Comparison of ENCODE assay signal across 8 mouse cellular contexts in the genomic region with DNA sequence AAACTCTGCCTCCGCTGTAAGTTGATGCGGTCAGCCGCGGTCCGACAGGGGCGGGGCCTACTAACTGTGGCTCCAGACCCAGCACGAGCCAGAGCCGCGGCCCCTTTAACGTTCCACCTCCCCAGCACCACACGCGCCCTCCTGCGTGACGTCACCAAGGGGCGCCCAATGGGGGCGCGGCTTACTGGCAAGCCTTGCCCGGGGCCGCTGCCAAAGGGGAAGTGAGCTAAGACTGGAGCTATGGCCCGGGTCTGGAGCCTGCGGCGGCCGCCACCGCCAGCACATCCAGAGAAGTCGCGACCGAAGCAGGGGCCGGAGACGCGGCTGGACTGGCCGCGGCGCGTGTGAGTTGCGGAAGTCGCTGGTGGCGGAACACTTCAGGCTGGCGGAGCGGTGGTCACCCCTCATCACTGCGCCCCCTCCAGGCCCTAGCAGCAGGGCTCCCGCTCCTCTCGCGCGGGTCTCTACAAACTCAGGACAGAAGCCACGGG. TPM values are rescaled to one million over a fixed set of nuclear protein-coding genes. Genes with fewer than 3 reads are reported as not detected.
DNase-seq lines count a peak whose midpoint lies in the region; ATAC-seq and TF ChIP-seq lines count a peak whose summit lies in the region.

A gene (plus strand): TSS at position 194 of the 491 bp plus-strand sequence.

- peak within 1 kb of the TSS; percentile 86 to 95 for H3K4me3 ChIP-seq in MEL (ENCODE audit: control insufficient read depth in 1 of 2, insufficient read depth in 1 of 2, low read depth in 2 of 2, low read length in 2 of 2)
- peak within 1 kb of the TSS; percentile 94 for H3K4me3 ChIP-seq in cerebellum, adult 2 months (replicated peaks; ENCODE audit: insufficient read depth, low read depth, low read length)
- peak within 1 kb of the TSS; percentile 74 for H3K4me3 ChIP-seq in forebrain, postnatal 0 days (ENCODE audit: low read depth, low read length)
- peak within 1 kb of the TSS; percentile 80 for H3K4me3 ChIP-seq in lung, embryonic 15.5 days

- peak in 1 of 2 experiments; percentile 48; a peak in 2 of 4 replicates for TF ChIP-seq EP300 in MEL (IDR thresholded peaks at IDR 0.05; ENCODE audit: low read depth in 1 of 2, low read length in 2 of 2)

- DNase-seq in MEL (ENCODE audit: low read depth, low spot score), result peak; percentile 98
- peak; percentile 98 to 99 for DNase-seq in cerebellum, adult 2 months
- peak; percentile 98 for DNase-seq in forebrain, postnatal 0 days
- DNase-seq in heart, postnatal 4 days, result peak; percentile 99
- DNase-seq in layer of hippocampus, adult 8-10 months (ENCODE audit: low spot score in 2 of 2), result peak; percentile 95 to 97
- peak; percentile 96 for DNase-seq in ovary, adult 18-20 months (ENCODE audit: low spot score)
- peak; percentile 95 for DNase-seq in thymus, postnatal 0 days (ENCODE audit: low spot score)

- TF ChIP-seq POLR2A in MEL (IDR thresholded peaks at IDR 0.05; ENCODE audit: control insufficient read depth in 1 of 2, insufficient read depth in 1 of 2, low read depth in 1 of 2, low read length in 2 of 2, poor library complexity in 1 of 2), result peak; percentile 82 to 85
- peak; percentile 48; the same call in 1 of the 2 replicates for TF ChIP-seq POLR2A in cerebellum, adult 2 months (IDR thresholded peaks at IDR 0.05; ENCODE audit: borderline replicate concordance, insufficient read depth, low read length)

- H3K4me1 ChIP-seq in MEL (ENCODE audit: control insufficient read depth in 1 of 2, insufficient read depth in 2 of 2, low read length in 2 of 2), result peaks cover 11 to 37% of the 10 kb centered on the region in 2 experiments
- 0 out of 2 replicates have a peak, but pooled peaks cover 5% of the 10 kb centered on the region for H3K4me1 ChIP-seq in cerebellum, adult 2 months (ENCODE audit: control insufficient read depth, insufficient read depth, low read length)
- peaks cover 10% of the 10 kb centered on the region for H3K4me1 ChIP-seq in forebrain, postnatal 0 days (ENCODE audit: insufficient read depth)
- H3K4me1 ChIP-seq in lung, embryonic 15.5 days, result peaks cover 22% of the 10 kb centered on the region

- peak within 1 kb of the TSS; percentile 51 for H3K4me2 ChIP-seq in forebrain, postnatal 0 days (ENCODE audit: low read depth)
- peak within 1 kb of the TSS; percentile 63 for H3K4me2 ChIP-seq in lung, embryonic 15.5 days

- peaks cover 14% of the 10 kb centered on the region for H3K79me2 ChIP-seq in MEL (ENCODE audit: control insufficient read depth, insufficient read depth, low read length, poor library complexity)

- H3K9ac ChIP-seq in MEL (ENCODE audit: control insufficient read depth, low read depth, low read length, poor library complexity, severe bottlenecking), result peak within 1 kb of the TSS; percentile 90
- peak within 1 kb of the TSS; percentile 62 for H3K9ac ChIP-seq in forebrain, postnatal 0 days
- peak within 1 kb of the TSS; percentile 84 for H3K9ac ChIP-seq in lung, embryonic 15.5 days

- peak within 1 kb of the TSS; percentile 59 for H3K27ac ChIP-seq in MEL (ENCODE audit: control insufficient read depth, low read depth, low read length)
- H3K27ac ChIP-seq in cerebellum, adult 2 months (ENCODE audit: insufficient read depth, low read length), result peak within 1 kb of the TSS; percentile 81
- peak within 1 kb of the TSS; percentile 72 for H3K27ac ChIP-seq in forebrain, postnatal 0 days (ENCODE audit: low read depth, low read length)
- H3K27ac ChIP-seq in lung, embryonic 15.5 days, result peak within 1 kb of the TSS; percentile 93

- TF ChIP-seq CTCF in MEL (IDR thresholded peaks at IDR 0.05 in 2 of 3, conservative IDR thresholded peaks at IDR 0.05 in 1 of 3; ENCODE audit: control insufficient read depth in 1 of 3, insufficient read depth in 1 of 3, low read depth in 2 of 3, low read length in 3 of 3, poor library complexity in 1 of 3, severe bottlenecking in 1 of 3), result peak; percentile 7 to 52 (median 20); a peak in 3 of 6 replicates
- 0 out of 2 replicates have a peak, but pooled peaks have one; percentile 4 for TF ChIP-seq CTCF in cerebellum, adult 2 months (IDR thresholded peaks at IDR 0.05; ENCODE audit: borderline replicate concordance, insufficient read depth, low read depth, low read length)
- peak; percentile 69 for TF ChIP-seq CTCF in forebrain, postnatal 0 days (IDR thresholded peaks at IDR 0.05; ENCODE audit: low read depth)

- peaks cover 0 to 41% of the 10 kb centered on the region in 2 experiments; a peak in 3 of 4 replicates for H3K36me3 ChIP-seq in MEL (ENCODE audit: control insufficient read depth in 1 of 2, insufficient read depth in 2 of 2, low read length in 2 of 2)
- peaks cover 16% of the 10 kb centered on the region for H3K36me3 ChIP-seq in forebrain, postnatal 0 days (ENCODE audit: insufficient read depth)
- H3K36me3 ChIP-seq in lung, embryonic 15.5 days, result peaks cover 14% of the 10 kb centered on the region

- under 1% methylated on average over 45 of the region's 45 CpGs for WGBS in cerebellum, adult 2 months
- 1% methylated on average over 44 of the region's 45 CpGs for WGBS in forebrain, postnatal 0 days
- WGBS in lung, embryonic 15.5 days, result under 1% methylated on average over 39 of the region's 45 CpGs

- H3K9me3 ChIP-seq in MEL (replicated peaks; ENCODE audit: insufficient read depth, low read length), result no peaks in the 10 kb centered on the region
- no peaks in the 10 kb centered on the region for H3K9me3 ChIP-seq in forebrain, postnatal 0 days (ENCODE audit: low read length)
- no peaks in the 10 kb centered on the region for H3K9me3 ChIP-seq in lung, embryonic 15.5 days

- H3K27me3 ChIP-seq in MEL (ENCODE audit: control insufficient read depth in 1 of 2, insufficient read depth in 2 of 2, low read length in 2 of 2), result no peaks in the 10 kb centered on the region
- no peaks in the 10 kb centered on the region for H3K27me3 ChIP-seq in cerebellum, adult 2 months (ENCODE audit: control insufficient read depth, insufficient read depth, low read length)
- H3K27me3 ChIP-seq in forebrain, postnatal 0 days (ENCODE audit: insufficient read depth, low read length), result no peaks in the 10 kb centered on the region
- H3K27me3 ChIP-seq in lung, embryonic 15.5 days, result no peaks in the 10 kb centered on the region

- ATAC-seq in forebrain, postnatal 0 days, result peak; percentile 99
- ATAC-seq in lung, embryonic 15.5 days (ENCODE audit: borderline replicate concordance, extremely low read depth, low FRiP score, low TSS enrichment), result peak; percentile 100

- TF ChIP-seq RAD21 in MEL (IDR thresholded peaks at IDR 0.05; ENCODE audit: low read depth, low read length), result no peak

TF ChIP-seq in MEL, 35 proteins besides CTCF, POLR2A, EP300 and RAD21 (continues in another document):
- TF ChIP-seq NRF1 (IDR thresholded peaks at IDR 0.05; ENCODE audit: insufficient read depth, low read depth, low read length, poor library complexity, severe bottlenecking) (peak; percentile 27; the same call in 1 of the 2 replicates), SIN3A (IDR thresholded peaks at IDR 0.05; ENCODE audit: low read length) (peak; percentile 99), MEF2A (IDR thresholded peaks at IDR 0.05; ENCODE audit: extremely low read depth, insufficient replicate concordance, low read depth, low read length, poor library complexity, severe bottlenecking) (0 out of 2 replicates have a peak, but pooled peaks have one; percentile 46), ETS1 (IDR thresholded peaks at IDR 0.05; ENCODE audit: low read depth, low read length) (peak; percentile 64; the same call in 1 of the 2 replicates), TCF12 (IDR thresholded peaks at IDR 0.05; ENCODE audit: low read depth, low read length) (peak; percentile 47; the same call in 1 of the 2 replicates), KAT2A (conservative IDR thresholded peaks at IDR 0.05; ENCODE audit: low read depth, low read length) (peak; percentile 70; the same call in 1 of the 2 replicates), MAX (IDR thresholded peaks at IDR 0.05; ENCODE audit: low read length) (peak; percentile 82), GATA1 (IDR thresholded peaks at IDR 0.05; ENCODE audit: low read depth, low read length) (no peak), MYC (IDR thresholded peaks at IDR 0.05; ENCODE audit: low read depth, low read length) (peak; percentile 63; the same call in 1 of the 2 replicates), ELF1 (IDR thresholded peaks at IDR 0.05; ENCODE audit: low read depth, low read length) (peak; percentile 92), ZKSCAN1 (IDR thresholded peaks at IDR 0.05; ENCODE audit: low read depth, low read length) (no peak), JUND (IDR thresholded peaks at IDR 0.05; ENCODE audit: low read depth, low read length) (no peak), BHLHE40 (IDR thresholded peaks at IDR 0.05; ENCODE audit: borderline replicate concordance, low read depth, low read length) (peak; percentile 74; the same call in 1 of the 2 replicates), NELFE (IDR thresholded peaks at IDR 0.05; ENCODE audit: low read depth, low read length) (peak; percentile 81), MAZ (IDR thresholded peaks at IDR 0.05; ENCODE audit: low read depth, low read length) (peak; percentile 89; the same call in 1 of the 2 replicates), USF1 (IDR thresholded peaks at IDR 0.05; ENCODE audit: low read depth, low read length) (peak; percentile 68), MXI1 (IDR thresholded peaks at IDR 0.05; ENCODE audit: low read depth, low read length) (peak; percentile 66), TAL1 (IDR thresholded peaks at IDR 0.05; ENCODE audit: low read length) (no peak), POLR2AphosphoS2 (IDR thresholded peaks at IDR 0.05; ENCODE audit: low read length) (peak; percentile 68; the same call in 1 of the 2 replicates), ZMIZ1 (IDR thresholded peaks at IDR 0.05; ENCODE audit: low read depth, low read length) (peak; percentile 43; the same call in 1 of the 2 replicates), TBP (IDR thresholded peaks at IDR 0.05; ENCODE audit: low read depth, low read length) (no peak; the same call in 1 of the 2 replicates), HCFC1 (IDR thresholded peaks at IDR 0.05; ENCODE audit: low read depth, low read length) (peak; percentile 93)

RNA-seq across cellular contexts. Expression of the gene that starts here (rescaled TPM):
- 10.4 and 11.7 TPM in 2 replicates for total RNA-seq in MEL (2012; rRNA removed)
- polyA plus RNA-seq in MEL (2012; ENCODE audit: insufficient read depth in 1 of 2, insufficient read length in 2 of 2, low read depth in 1 of 2, low replicate concordance in 2 of 2, missing spikeins in 1 of 2), result 10 to 100 TPM in 1 of 2 experiments, not detected in 1; 17.1 TPM
- 46.7 and 52.5 TPM in 2 replicates for polyA plus RNA-seq in cerebellum, adult 2 months (2012; rRNA removed)
- 12.0 and 14.9 TPM in 2 replicates for total RNA-seq in forebrain, postnatal 0 days (2014; rRNA removed)
- polyA plus RNA-seq in forebrain, postnatal 0 days (2015; fragmentation: Nextera tagmentation; extraction: Ambion mirVana), result 9.1 and 14.6 TPM in 2 replicates
- total RNA-seq in heart, postnatal 4 days (2021), result 10 to 100 TPM; 33.4 to 35.2 TPM
- total RNA-seq in layer of hippocampus, adult 8-10 months (2022), result 10 to 100 TPM; 57.2 to 62.0 (median 60.1) TPM
- 30.6 and 34.6 TPM in 2 replicates for polyA plus RNA-seq in lung, embryonic 15.5 days (2015; fragmentation: Nextera tagmentation; extraction: Ambion mirVana)
- polyA plus RNA-seq in thymus, postnatal 0 days (2015; fragmentation: Nextera tagmentation; extraction: Ambion mirVana), result 24.5 and 28.3 TPM in 2 replicates

Comparison
In these comparisons a context has a peak if more than half of its experiments do, and no peak if none do; other contexts are left out.
1. Peak in every context shown above with its lines: DNase-seq, ATAC-seq, H3K4me3 ChIP-seq and H3K27ac ChIP-seq.
2. CTCF ChIP-seq: peak in every context shown above with its lines; median percentile 69 in forebrain, postnatal 0 days; 20 in MEL; 4 in cerebellum, adult 2 months.